Mouse (Mus musculus) brain, embryonic 14.5 days (tissue): ENCODE measurements around the gene Rdh1. TPM values are rescaled to one million over a fixed set of nuclear protein-coding genes. Genes with fewer than 3 reads are reported as not detected.
"Not testable (repeated sequence)": the region's sequence is repeated elsewhere in the genome, so short reads cannot be mapped to it uniquely, and the experiment has no call there.

ENCODE experiments used
- DNase-seq: peaks from one replicate; pipeline ENCODE4 v3.0.0-alpha.2; 2011; ENCODE audit warnings: low read depth
- CTCF ChIP-seq: fragments of 200-500 bp; IDR thresholded peaks from 2 replicates; pipeline ENCODE4 v1.5.1; 2012; ENCODE audit warnings: inconsistent platforms, mild to moderate bottlenecking, moderate library complexity, borderline replicate concordance; ENCODE audit not compliant: insufficient read depth, insufficient read length; ENCODE audit errors: extremely low read depth
- POLR2A ChIP-seq: fragments of 200-500 bp; IDR thresholded peaks from 2 replicates; pipeline ENCODE4 v1.6.1; 2012; ENCODE audit warnings: mild to moderate bottlenecking, inconsistent platforms, borderline replicate concordance; ENCODE audit not compliant: poor library complexity, insufficient read depth, insufficient read length, severe bottlenecking; ENCODE audit errors: extremely low read depth
- polyA plus RNA-seq: library from polyadenylated mRNA; depleted of rRNA; stranded (reverse); fragments of >200 nt; gene quantifications from 2 replicates; pipeline ENCODE4 v1.2.3, GENCODE M21; 2012; rRNA removed

The Rdh1 gene
- polyA plus RNA-seq, 1 experiment: 0.12 TPM

DNA sequence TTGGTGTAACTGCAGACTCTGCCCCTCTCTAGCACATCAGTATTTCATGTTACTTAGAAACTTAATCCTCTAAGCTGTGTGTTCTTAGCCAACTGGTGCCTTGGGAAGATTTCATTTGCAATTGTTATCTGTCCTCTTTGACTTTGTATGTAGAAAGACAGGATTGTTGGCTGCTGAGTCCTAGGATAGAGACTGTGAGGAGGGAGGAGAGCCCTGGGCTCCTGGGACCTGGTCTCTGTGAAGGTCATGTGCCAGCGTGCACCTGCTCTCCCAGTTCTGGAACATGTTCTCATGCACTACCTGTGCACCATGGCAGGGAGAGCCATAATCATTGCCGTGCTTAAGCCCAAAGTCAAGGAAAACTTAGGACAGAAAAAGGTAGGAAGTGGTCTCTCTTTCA is 42.1 kb downstream of the Rdh1 start:
- TF ChIP-seq CTCF (no peak), POLR2A (no peak)
- no peak for DNase-seq

DNA sequence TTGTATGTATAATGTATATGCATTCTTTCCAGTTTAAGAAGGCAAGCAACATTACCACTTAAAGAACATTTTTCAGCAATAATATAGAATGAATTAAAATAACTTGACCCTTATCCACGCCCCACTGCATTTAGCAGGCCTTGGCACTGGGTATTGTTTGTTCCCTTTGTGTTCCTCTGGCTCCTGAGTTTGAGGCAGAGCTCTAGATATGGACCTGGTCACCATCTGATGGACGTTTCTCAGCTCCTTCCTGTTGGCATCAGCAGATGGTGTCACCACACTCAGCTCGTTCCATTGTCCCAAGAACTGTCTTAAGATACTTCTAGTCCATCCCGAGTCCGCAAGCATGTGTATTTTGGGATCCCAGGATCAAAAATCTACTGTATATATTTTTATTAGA is 42.7 kb downstream of the Rdh1 start:
- no peak for DNase-seq
- TF ChIP-seq CTCF: no peak
- no peak for TF ChIP-seq POLR2A

DNA sequence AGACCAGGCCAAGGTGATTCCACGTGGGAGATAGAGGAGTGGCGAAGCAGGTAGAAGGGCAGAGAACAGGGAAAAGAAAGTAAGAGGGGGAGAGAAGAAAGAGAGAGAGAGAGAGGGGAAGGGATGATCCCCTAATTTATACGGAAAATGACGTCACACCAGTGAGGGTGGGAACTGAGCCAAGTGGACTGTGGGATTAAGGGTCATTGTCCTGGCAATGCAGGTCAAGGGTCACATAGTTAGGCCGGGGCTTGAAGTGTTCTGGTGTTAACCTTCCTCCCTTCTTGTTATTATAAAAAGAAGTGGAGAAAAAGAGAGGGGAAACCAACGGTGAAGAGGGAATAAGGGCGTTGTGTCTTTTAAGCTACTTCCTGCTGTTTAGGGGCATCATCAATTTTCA is 44.9 kb downstream of the Rdh1 start:
- no peak for DNase-seq
- TF ChIP-seq CTCF (no peak), POLR2A (no peak)

DNA sequence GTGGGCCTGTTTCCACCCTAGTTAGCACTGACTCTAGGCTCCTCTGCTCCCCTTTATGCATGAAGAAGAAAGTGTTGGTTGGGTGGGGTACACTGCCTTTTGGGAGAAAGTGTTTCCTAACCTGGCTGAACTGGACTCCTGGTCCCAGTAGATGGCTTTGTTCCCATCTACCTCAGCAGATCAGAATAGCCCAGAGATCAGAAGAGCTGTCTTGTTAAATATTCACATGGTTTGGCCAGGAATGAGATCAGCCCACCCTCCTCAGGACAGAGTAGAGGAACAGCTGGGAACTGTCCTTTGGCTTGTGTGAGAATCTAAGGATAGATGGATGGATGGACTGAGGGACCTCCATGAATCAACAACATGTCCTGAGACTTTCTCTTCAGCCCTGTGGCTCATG is 56.4 kb downstream of the Rdh1 start:
- TF ChIP-seq CTCF: no peak
- no peak for DNase-seq

DNA sequence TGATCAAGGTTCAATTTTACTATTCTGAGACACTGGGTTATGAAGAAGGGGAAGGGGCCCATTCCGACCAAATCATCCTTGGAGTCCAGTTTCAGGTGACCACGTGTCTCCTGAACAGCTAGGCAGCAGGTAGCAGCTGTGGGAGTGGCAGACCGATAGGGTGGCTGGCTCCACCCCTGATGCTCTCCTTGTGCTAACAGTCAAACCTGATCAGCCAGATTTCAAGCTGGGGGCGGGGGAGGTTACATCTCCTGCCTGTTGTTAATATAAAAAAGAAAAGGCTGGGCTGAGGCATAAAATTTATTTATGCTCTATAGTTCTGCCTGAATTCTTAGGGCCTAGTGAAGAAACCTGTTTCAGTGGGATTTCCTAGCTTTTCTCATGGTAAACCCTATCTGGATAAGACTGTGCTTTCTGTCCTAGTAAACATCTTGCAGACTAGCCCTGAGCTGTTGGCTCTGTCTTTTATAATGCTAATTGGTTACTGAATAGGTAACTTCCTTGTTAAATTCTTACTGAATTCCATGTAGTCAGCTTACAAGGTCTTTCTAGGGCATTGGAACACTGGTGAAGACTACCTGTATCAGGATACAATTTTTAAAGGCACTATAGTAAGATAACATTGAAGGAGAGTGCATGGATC is 57.9 kb downstream of the Rdh1 start:
- not testable (repeated sequence) for DNase-seq

Other genes starting within 250 kb of the Rdh1 start
- gene Ndufa4l2, start 244.8 kb upstream of the Rdh1 start, polyA plus RNA-seq: 10.8 and 13.0 TPM in 2 replicates
- 80.8 and 100 TPM in 2 replicates for gene Shmt2, start 237.3 kb upstream of the Rdh1 start, polyA plus RNA-seq
- gene Nxph4, start 225.2 kb upstream of the Rdh1 start, polyA plus RNA-seq: 19.9 and 48.8 TPM in 2 replicates
- 155 and 269 TPM in 2 replicates for gene Lrp1, start 138.6 kb upstream of the Rdh1 start, polyA plus RNA-seq
- gene Stat6, start 116.7 kb upstream of the Rdh1 start, polyA plus RNA-seq: 5.7 and 7.4 TPM in 2 replicates
- gene Nemp1, start 92.8 kb upstream of the Rdh1 start, polyA plus RNA-seq: 6.4 and 10.7 TPM in 2 replicates
- gene Nab2, start 91.2 kb upstream of the Rdh1 start, polyA plus RNA-seq: 7.4 and 8.0 TPM in 2 replicates
- 2.0 and 2.6 TPM in 2 replicates for gene Myo1a, start 54.6 kb upstream of the Rdh1 start, polyA plus RNA-seq
- 0.74 and 2.1 TPM in 2 replicates for gene Tac2, start 35.2 kb upstream of the Rdh1 start, polyA plus RNA-seq
- 14.9 and 18.7 TPM in 2 replicates for gene Zbtb39, start 20.2 kb upstream of the Rdh1 start, polyA plus RNA-seq
- gene Gpr182, start 8.0 kb upstream of the Rdh1 start, polyA plus RNA-seq: 0.83 and 1.2 TPM in 2 replicates
- 0.29 TPM in 1 of 2 replicates, not detected in the other for gene Rdh16f1, start 66 bp downstream of the Rdh1 start, polyA plus RNA-seq
- gene Rdh9, start 16.7 kb downstream of the Rdh1 start, polyA plus RNA-seq: 0.05 and 0.34 TPM in 2 replicates
- 0.03 TPM in 1 of 2 replicates, not detected in the other for gene Rdh16, start 41.4 kb downstream of the Rdh1 start, polyA plus RNA-seq
- gene Rdh19, start 90.2 kb downstream of the Rdh1 start, polyA plus RNA-seq: not detected in 2 replicates
- gene Rdh16f2, start 106.8 kb downstream of the Rdh1 start, polyA plus RNA-seq: not detected in 2 replicates
- gene Rdh7, start 129.1 kb downstream of the Rdh1 start, polyA plus RNA-seq: not detected in 2 replicates
- 0.06 TPM in 1 of 2 replicates, not detected in the other for gene Sdr9c7, start 138.8 kb downstream of the Rdh1 start, polyA plus RNA-seq
- not detected in 2 replicates for gene Hsd17b6, start 247.9 kb downstream of the Rdh1 start, polyA plus RNA-seq